Mouse (Mus musculus) inflammation-experienced regulatory T-cells (primary cell): ENCODE results near the gene Ceacam19. TPM values are rescaled to one million over a fixed set of nuclear protein-coding genes. Genes with fewer than 3 reads are reported as not detected.

Experiments used
- polyA plus RNA-seq, 2 experiments: library from polyadenylated mRNA; unstranded; fragments of 100-300 nt; shearing (Covaris generic); gene quantifications; one replicate each; pipeline ENCODE4 v1.2.1; 2017

Gene Ceacam19
- polyA plus RNA-seq, result under 1 TPM in 1 of 2 experiments, not detected in 1; 0.06 TPM

DNA sequence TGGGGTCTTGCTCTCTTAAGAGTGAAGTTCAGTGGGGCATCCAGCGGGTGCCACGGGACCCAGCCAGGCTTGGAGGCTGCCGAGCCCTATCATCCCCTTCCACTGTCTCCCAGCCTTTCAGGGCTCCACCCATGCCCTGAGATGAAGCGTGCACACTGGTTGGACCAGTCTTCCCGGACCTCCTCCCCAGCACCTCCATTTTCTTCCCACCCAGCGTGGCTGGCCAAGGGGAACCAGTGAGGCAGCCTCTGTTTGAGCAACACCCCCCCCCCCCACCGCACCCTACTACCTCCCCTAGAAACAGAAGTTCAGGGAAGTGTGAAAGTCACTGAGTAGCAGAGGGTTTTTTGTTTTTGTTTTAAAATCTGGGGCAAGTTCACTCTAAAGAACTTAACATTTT, at the start of gene Ceacam19:
Ceacam19 (minus strand) TSS at position 117 of the 400 bp plus-strand sequence.

DNA sequence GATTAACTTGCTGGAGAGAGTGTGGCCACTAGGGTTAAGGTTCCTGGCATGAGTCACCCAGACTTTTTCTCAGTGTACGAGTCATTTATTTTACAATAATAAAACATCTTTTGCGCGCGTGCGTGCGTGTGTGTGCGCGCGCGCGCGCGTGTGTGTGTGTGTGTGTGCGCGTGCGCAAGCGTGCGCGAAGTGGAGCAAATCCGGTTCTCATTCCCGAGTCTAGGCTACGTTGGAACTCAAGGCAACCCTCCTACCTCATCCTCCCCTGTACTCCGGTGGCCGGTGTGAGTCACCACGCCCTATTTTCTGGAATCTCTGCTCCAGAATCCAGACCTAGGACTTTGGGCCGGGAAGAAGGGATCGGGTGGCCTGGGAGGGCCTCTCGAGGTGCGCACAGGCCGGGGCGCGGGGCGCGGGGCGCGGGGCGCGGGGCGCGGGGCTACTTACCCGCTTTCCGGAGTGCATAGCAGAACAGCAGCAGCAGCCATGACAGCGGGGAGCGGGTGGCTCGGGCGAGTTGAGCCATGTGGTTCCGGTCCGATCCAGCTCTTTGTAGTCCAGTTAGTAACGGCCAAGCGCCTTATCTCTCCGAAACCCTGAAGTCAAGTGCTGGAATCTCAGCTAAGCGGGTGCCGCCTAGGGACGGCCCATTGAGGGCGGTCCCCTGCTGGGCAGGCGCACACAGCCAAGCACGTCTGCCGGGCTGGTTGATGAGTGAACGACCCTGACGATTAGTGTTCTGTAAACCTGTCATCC, 32.9 kb upstream of the Ceacam19 start, which contains the start of gene Pvr:
Pvr (minus strand) TSS at position 655 of the 756 bp plus-strand sequence.

GRCm38 (mm10) chr7:19861199-19861598, 26.6 kb downstream of the Ceacam19 start, which contains the start of gene Ceacam16:
Ceacam16 (minus strand) TSS chr7:19861299.

GRCm38 (mm10) chr7:19851858-19852570, 35.8 kb downstream of the Ceacam19 start, which contains the start of gene Gm19345:
Gm19345 (plus strand) TSS chr7:19852003.

Other genes with a start within 250 kb of the Ceacam19 start
- 100 to 1,000 TPM; 150 to 152 TPM for gene Clptm1, start 222.9 kb downstream of the Ceacam19 start, polyA plus RNA-seq
- gene Apoc2, start 210.0 kb downstream of the Ceacam19 start, polyA plus RNA-seq, result not detected
- not detected for gene Gm44805, start 206.5 kb downstream of the Ceacam19 start, polyA plus RNA-seq
- under 1 TPM in 1 of 2 experiments, not detected in 1; 0.07 TPM for gene Apoc4, start 206.5 kb downstream of the Ceacam19 start, polyA plus RNA-seq
- gene Apoc1, start 195.3 kb downstream of the Ceacam19 start, polyA plus RNA-seq, result 1 to 10 TPM in 1 of 2 experiments, not detected in 1; 1.5 TPM
- 10 to 100 TPM; 10.9 to 46.1 TPM for gene Apoe, start 188.8 kb downstream of the Ceacam19 start, polyA plus RNA-seq
- 10 to 100 TPM; 74.3 to 77.1 TPM for gene Tomm40, start 172.5 kb downstream of the Ceacam19 start, polyA plus RNA-seq
- gene Nectin2, start 137.5 kb downstream of the Ceacam19 start, polyA plus RNA-seq, result under 1 TPM; 0.10 to 0.84 TPM
- gene Bcam, start 116.9 kb downstream of the Ceacam19 start, polyA plus RNA-seq, result 10 to 100 TPM in 1 of 2 experiments, 1 to 10 TPM in 1; 2.3 to 15.9 TPM
- gene Cblc, start 91.2 kb downstream of the Ceacam19 start, polyA plus RNA-seq, result 1 to 10 TPM in 1 of 2 experiments, under 1 TPM in 1; 0.25 to 1.3 TPM
- gene Bcl3, start 65.2 kb downstream of the Ceacam19 start, polyA plus RNA-seq, result 100 to 1,000 TPM in 1 of 2 experiments, 10 to 100 TPM in 1; 88.9 to 130 TPM
- not detected for gene Gm19345, start 36.0 kb downstream of the Ceacam19 start, polyA plus RNA-seq
- gene Ceacam16, start 26.7 kb downstream of the Ceacam19 start, polyA plus RNA-seq, result under 1 TPM in 1 of 2 experiments, not detected in 1; 0.10 TPM
- gene Pvr, start 33.2 kb upstream of the Ceacam19 start, polyA plus RNA-seq, result 10 to 100 TPM; 27.5 to 32.5 TPM
- 10 to 100 TPM in 1 of 2 experiments, 1 to 10 TPM in 1; 8.9 to 26.5 TPM for gene Igsf23, start 62.8 kb upstream of the Ceacam19 start, polyA plus RNA-seq
- gene Ceacam20, start 77.4 kb upstream of the Ceacam19 start, polyA plus RNA-seq, result 1 to 10 TPM in 1 of 2 experiments, under 1 TPM in 1; 0.49 to 1.5 TPM
- gene Nlrp9b, start 103.5 kb upstream of the Ceacam19 start, polyA plus RNA-seq, result under 1 TPM; 0.16 to 0.34 TPM
- gene Vmn1r91, start 211.7 kb upstream of the Ceacam19 start, polyA plus RNA-seq, result 1 to 10 TPM in 1 of 2 experiments, under 1 TPM in 1; 0.16 to 2.1 TPM
- gene Gm16442, start 234.6 kb upstream of the Ceacam19 start, polyA plus RNA-seq, result not detected